Mouse (Mus musculus) brain, adult 2 months (tissue): ENCODE measurements around the gene Styk1.

Experiments used
- DNase-seq: peaks from one replicate; pipeline ENCODE4 v3.0.0; 2011; ENCODE audit warnings: low read depth, low spot score

Styk1 gene

DNA sequence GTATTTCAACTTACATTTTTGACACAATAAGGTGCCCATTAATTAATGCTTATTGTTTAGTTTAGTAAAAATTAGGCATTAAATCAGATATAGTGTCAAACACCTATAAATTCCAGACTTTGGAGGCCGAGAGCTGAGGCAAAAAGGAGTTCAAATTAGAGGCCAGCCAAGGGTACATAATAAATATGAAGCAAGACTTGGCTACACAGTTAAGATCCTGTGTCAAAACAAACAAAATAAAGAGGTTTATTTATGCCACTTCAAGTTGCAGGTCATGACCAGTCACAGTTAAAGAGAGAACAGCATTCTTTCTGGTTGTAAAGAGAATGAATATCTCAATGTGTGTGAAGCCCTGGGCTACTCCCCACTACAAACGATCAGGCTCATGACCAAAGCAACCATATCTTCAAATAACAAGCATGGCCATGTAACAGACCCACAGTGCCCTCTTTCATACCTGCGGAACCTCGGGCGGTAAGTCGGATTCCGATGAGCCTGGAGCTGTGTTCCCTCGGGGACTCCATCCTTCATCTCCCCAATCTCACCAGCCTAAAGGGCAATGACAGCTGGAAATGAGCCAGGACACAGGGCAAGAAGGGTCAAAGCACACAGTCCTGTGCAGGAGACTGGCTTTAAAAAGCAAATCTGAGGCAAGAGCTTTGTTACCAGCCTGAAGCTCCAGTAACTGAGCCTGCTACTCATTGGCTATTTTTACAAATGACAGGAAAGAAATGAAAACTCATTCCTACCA, 16.6 kb upstream of the Styk1 start:
- no peak for DNase-seq

DNA sequence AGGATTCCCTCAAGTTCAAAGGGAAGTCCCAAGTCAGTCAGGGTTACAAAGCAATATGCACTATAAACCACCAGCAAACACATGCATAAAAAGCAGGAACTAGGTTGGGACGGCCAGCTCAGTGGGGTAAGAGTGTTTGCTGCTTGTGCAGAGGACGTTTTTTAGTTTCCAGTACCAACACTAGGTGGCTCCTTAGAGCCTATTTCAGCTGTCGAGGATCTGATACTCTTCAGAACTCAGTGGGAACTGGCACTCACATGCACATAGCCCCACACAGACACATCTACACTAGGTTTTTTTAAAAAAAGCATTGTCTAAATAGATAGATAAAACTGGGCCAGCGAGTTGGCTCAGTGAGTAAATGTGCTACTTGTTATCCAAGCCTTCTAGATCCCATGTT, 13.7 kb upstream of the Styk1 start:
- peak; percentile 80 for DNase-seq

DNA sequence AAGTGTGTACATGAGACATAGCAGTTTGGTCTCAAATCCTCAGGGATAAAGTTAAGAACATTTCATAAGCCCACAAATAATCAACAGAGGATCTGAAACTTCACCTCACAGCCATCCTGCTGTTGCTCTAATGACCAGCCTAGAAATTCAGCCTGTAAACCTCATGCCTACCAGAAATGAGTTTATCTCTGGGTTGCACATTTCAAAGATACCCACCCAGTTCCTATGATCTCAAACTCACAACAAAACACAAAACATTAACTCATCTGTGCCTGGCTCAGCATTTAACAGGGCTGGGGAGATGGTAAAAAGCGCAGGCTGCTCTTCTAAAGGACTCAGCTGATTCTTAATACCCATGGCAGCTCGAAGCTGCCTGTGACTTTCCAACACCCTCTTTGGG, 11.0 kb upstream of the Styk1 start:
- no peak for DNase-seq

DNA sequence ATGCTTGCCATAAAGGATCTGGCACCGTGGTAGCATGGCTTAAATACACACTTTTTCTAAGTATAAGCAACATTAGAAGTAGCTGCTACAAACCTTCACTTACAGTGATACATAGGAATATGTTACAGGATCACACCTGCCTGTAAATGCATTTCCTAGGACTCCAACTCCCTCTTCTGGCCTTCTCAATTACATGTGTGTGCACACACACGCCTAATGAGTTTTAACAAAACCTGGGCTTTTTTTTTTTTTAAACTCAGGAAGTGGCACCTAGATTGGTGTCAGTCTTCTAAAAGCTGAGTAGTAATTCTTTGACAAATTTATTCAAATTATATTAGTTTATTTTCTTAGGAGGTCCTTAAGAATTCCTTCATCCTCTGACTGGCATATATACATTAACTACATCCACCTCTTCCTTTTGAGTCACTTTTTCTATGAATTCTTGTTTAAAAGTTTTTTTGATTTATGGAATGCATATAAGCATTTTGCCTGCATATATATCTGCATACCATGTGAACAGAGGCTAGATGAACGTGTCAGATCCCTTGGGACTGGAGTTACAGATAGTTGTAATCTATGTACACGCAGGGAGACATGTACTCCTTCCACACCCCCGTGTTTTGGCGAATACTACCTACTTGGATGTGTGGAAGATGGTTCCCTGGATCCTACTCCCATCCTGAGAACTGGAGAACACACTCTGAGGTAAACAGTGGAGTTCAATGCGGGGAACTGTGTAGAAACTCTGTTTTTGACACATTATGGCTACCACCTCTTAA, 9.8 kb upstream of the Styk1 start:
- DNase-seq, result no peak

DNA sequence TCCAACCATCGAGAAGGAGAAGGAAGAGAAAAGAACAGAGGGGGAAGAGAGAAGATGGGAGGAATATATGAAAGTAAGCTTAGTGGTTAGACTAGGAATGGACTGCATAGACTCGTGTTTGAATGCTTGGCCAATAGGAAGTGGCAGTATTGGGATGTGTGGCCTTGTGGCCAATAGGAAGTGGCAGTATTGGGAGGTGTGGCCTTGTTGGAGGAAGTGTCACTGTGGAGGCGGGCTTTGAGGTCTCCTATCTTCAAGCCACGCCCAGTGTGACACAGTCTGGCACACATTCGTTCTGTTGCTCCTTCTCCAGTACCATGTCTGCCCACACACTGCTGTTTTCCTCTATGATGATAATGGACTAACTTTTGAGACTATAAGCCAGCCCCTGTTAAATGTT, 7.3 kb upstream of the Styk1 start:
- DNase-seq, result peak; percentile 33

DNA sequence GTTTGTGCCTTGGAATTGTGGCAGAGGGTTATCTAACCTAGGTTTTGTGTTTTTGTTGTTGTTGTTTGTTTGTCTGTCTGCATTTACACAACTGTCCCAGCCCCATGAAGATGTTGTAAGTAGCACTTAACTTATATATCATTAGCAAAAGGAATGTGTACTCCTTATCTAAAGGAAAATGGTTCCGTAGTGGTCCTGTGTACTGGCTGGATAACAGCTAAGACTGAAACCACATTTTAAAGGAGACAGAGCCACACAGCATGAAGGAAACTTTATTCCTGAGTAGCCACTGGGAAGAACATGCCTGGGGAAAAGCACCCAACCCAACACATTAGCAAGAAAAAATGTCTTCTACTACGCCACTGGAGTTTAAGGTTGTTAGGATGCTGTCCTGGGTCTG, 6.1 kb upstream of the Styk1 start:
- no peak for DNase-seq

DNA sequence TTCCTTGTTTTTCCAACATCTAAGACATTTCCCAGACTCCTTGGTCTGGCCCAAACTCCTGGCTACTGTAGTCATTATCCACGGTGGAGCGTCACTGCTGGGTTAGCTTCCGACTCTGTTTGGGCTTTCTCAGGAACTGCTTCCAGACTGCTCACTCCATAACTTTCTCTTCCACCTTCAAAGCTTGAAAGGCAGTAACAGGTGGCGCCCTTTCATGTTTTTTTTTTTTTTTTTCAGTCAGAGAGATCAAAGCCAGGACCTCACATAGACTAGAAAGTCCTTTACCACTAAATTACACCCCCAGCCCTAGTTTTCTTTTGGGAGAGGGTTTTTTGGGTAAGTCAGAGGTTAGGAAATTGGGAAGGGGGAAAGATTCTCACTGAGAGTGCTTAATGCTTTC, 1.5 kb upstream of the Styk1 start:
- no peak for DNase-seq

DNA sequence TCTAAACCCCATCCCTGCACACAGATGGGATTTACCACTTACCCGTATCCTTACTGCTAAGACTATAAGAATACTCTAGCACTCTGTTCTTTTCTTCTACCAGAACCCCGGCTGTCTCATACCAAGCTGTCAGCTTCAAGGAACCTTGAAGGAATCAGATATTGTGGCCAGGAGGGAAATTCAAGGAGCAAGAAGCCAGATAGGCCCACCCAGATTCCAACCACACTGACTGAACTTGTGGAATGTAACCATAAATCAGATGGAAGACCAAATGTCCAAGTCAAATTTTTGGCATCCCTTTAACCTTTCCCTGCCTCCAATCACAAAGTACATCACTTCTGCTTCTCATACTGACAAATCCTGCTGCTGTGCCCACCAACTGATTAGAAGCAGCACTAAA, 6.4 kb downstream of the Styk1 start:
- DNase-seq, result no peak

DNA sequence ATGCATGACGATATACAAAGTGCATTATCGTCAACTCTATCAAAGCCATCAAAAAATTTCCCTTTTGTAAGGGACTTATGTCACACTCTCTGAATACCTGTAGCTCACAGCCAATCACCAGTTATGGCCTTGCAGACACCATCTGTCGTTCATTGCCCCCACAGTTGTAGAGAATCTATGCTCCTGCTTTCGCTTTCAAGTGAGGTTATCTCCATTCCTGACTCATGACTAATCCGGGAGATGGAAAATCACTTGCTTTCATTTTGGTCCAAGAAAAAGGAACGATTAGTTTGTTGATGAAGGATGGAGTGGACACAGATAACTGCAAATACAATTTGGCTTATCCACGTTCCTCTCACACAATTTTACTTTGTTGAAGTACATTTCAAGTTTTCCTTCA, 9.1 kb downstream of the Styk1 start:
- no peak for DNase-seq

DNA sequence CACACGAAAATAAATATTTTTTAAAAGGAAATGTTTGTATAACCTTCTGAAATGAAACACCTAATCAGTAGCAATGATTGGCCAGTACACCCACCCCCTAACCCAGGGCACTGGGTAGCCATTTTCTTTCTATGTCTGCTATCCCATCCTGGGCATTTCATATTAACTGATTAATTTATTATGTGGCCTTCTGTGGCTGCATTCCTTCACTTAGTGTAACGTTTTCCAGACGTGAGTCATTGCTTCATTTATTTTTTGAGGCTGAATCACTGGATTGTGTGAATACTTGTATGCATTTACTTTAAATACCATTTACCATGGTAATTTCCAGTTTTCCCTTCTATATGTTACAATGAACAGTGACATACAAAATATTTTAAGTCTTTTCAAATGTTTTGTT, 13.3 kb downstream of the Styk1 start:
- DNase-seq, result no peak

DNA sequence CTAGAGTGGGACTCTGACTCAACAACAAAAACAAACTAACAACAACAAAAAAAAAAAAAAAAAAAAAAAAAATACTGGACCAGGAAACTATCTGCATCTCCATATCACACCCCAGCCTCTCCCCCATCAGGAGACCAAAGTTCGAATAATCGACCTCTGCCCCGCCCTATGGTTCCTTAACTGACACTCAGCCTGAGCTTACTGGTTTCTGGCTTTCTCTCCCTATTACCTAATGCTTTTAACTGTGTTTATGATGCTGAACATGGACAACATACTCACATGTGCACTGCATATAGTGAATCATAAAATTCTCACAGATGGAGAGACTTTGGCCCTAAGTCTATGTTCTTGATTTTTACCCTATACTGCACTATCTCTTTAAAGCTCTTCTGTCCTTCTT, 14.1 kb downstream of the Styk1 start:
- no peak for DNase-seq

DNA sequence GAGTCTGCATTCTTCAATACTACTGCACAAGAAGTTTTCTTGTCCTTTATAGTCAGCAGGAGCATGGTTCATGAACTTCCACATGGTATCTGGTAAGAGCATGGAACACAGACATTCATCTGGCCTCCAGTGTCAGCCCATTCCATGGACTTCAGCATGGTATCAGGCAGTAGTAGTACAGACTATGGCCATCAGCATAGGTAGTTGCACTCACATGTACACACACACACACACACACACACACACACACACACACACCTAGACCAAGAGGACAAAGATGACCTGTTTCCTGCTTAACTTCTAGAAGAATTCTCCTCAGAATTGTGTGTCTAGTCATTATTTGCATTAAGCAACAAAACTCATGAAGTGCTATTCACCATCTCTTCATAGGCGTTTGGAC, 14.6 kb downstream of the Styk1 start:
- no peak for DNase-seq

DNA sequence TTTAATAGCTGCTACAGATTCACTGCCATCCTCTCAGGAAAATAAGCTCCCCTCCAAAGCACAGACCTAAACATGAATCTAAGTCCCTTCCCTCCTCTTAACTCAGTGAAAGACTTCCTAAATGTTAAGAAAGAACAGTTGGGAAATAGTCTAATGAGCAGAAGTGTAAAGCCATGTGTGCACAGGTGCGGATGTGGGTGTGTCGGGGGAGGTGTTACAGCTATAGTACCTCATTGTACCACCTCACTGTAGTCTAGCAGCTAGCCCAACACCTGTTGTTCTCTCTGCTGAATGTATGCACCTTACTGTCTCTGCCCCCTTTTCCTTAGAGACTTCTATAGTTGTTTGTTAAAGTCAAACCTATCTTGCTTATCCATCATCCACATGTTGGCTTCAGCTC, 26.3 kb downstream of the Styk1 start:
- DNase-seq, result peak; percentile 2

DNA sequence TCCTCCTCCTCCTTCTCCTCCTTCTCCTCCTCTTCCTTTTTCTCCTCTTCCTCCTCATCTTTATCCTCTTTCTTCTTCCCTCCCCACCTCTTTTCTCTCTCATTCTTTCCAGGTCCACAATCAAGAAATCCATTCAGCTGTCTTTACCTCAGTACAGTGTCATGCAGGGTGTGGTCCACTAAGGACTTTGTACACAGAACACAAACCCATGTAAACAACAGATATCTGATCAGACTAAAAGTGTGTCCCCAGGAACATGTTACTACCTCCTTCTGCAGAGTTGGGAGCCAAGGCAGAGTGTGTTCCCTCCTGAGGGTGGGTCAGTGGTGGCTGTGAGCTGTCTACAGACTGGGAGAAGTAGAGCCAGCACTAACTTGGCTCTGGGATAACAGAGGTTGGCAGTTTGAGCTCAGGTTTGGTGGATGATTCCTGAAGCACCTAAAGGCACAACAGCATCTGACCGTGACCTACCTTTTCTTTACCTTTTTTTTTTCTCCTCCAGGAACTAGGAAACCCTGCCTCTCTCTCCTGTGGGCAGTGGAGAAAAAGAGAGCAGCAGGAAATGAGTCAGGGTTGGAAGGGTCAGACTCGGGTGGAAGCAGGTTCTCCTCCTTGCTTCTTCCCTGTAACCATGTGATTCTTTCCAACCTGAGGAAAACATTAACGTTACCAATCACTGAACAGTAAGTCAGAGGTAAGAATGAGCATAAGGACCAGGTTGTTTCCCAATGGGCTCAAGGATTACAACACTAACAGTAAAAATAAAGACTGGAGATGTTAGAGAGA, 31.4 kb downstream of the Styk1 start:
- DNase-seq, result no peak

DNA sequence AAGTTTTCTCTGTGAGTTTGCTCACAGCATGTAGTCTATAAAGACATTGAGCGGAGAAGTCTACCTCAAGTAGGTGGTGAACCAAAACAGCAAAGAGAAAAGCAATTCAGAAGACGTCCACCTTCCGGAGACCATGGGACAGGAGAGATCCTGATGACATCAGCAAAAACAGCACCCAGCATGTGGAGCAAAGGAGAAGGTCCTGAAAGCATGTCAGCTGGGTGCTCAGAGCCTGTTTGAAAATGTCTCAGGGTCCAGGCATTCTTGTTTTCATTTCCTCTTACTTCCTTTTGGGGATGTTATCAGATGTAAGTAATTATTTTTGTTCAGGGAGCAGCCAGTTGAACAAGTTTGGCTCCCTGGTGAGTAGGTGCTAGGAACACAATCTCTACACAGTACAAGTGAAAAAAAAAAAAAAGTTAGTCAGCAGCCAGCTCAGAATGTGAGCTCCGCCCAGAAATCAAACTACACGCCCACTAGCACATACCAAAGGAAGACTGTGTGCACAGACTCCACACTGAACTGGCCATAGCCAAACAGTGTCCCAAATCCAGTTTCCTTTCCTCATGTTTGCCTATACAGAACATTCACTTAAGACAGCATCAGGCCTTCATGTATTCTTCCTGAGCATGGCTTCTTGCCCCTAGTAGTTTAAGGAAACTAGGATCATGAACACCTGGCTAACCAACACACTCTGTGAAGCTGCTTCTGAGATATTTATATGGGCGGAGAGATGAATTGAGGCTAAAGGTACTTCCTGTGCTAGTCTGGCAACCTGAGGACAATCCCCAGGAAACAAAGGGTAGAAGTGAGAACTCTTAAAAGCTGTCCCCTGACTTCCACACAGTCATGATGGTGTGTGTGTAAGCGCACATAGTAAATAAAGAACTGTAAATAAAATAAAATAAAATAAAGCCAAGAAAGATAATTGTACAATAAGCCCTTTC, 37.0 kb downstream of the Styk1 start:
- DNase-seq, result no peak

DNA sequence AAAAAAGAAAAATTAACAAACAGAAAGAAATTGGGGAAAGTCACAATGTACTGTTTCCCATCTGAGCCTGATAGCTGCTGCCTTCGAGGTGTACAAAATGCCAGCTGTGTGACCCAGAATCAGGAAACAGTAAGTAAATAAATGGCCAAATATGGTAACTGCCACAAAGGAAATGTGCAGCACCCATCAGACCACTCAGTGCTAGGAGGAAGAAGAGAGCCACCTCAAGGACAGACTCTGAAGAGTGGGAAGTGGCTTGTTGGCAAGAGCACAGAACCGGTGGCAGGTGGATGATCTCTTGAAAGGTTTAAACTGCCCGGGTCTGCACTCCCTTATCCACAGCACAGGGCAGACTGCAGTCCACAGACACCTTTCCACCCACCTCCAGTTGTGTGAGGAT, 45.4 kb downstream of the Styk1 start:
- no peak for DNase-seq

DNA sequence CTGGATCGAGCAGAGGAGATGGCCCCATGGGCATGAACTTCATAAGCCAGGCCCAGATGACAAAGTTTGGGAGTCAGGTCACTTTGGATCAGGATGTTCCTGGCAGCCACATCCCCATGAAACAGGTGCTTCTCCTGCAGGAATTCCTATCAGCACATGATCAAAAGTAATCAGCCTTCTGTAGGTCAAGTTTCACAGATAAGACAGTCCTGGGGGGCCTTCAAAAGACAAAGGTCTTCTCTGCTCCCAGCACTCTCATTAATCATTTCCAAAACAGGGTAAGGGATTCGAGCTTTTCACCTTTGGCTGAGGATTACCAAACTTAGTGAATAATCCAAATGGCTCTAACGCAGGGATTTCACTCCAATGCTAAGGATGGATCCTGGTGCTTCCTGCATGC, 48.6 kb downstream of the Styk1 start:
- DNase-seq, result no peak

DNA sequence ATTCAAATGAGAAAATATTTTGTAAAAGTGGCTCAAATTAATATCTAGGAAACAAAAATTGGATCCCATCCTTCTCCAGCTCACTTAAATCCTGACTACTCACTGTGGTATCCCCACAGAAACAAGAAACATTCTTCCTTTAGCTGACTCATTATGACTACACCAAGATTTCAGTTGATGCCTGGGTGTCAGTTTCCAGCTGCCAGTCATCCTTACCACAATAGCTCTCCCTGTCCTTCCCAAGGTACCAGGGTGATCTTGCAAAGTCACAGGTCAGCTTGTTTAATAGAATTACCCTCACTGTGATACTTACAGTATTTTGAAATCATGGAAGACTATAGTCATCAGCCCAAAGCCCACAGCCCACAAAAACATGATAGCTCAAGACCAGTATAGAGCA, 54.9 kb downstream of the Styk1 start:
- no peak for DNase-seq

DNA sequence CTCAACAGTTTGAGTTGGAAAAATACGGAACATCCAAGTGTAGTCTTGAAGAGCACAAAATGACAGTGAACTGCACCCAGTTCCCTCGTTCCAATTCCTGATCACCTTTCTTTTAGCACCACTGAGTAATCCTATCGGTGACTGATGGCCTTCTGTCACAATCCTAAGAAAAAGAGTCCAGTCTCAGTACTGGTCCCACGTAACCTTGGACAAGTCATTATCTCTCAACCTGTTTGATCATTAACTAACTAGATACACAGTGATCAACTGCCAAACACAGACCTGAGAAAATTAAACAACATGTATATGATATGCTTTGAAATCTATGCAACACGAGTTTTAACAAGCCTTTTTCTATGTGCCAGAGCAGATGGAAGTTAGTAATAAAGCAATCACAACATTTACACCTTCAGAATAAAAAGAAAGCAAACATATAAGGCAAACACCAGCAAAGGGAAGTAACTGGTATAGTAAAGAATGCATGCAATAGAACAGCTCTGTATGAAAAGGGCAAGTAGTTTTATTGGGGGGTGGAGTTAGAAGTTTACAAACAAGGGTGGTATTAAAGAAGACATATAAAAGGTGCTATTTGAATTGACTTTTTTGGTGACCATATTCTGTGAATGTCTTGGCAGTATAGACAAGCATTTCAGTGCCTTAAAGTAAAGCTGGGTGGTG, 58.8 kb downstream of the Styk1 start:
- DNase-seq, result no peak

DNA sequence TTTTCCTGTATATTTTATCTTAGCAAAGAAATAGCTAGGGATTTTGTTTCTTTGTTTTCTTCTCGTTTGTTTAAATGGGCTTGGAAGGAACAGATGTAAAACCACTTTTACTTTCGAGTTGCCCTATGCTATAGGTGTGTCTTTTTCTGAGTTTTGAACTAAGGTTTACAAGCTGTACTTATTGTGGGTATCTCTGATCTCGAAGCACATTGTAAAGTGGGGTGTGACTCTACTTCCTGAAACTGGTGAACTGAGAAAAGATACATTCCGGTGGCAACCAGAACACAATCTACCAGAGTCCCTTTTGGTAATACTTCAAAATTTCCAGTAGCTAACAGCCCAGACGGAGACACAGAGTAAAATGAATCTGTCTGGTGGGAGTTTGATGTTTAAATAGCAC, 59.5 kb downstream of the Styk1 start:
- no peak for DNase-seq
